Mouse (Mus musculus): ENCODE measurements around the gene Lancl3.
"Not testable (repeated sequence)": the region's sequence is repeated elsewhere in the genome, so short reads cannot be mapped to it uniquely, and the experiment has no call there.

The Lancl3 gene

DNA sequence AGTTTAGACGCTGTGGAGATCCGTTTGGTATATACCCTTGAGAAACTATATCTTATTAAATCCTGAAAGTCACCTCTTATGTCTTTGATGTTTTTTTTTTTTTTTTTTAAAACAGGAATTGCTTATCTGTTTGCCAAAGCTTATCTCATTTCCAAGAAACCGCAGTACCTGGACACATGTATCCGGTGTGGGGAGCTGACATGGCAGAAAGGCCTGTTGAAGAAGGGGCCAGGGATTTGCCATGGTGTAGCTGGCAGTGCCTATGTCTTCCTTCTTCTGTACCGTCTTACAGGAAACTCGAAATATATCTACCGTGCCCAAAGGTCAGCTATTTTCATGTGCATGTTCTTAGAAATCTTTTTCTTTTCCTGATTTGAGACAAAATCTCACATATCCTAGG is 58.1 kb downstream of the Lancl3 start:
- no peak for DNase-seq (ENCODE audit: low read depth, low spot score)

DNA sequence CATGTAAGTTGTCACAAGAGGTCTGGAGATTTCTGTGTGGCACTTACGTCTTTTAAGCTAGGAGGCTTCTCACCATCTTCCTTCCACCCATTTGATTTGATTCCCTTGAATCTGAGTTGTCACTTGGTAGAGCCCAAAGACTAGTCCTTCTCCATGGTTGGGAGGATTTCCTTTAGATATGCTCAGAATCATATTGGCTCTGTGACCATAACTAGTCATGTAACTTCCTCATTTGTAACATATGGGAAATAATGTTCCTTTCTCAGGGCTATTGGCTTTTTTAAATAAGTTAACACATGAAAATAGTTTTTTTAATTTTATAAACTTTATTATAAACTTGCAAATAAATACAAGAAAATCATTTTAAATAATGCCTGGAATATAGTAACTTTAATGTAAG is 59.6 kb downstream of the Lancl3 start:
- no peak for DNase-seq (ENCODE audit: low read depth, low spot score)

DNA sequence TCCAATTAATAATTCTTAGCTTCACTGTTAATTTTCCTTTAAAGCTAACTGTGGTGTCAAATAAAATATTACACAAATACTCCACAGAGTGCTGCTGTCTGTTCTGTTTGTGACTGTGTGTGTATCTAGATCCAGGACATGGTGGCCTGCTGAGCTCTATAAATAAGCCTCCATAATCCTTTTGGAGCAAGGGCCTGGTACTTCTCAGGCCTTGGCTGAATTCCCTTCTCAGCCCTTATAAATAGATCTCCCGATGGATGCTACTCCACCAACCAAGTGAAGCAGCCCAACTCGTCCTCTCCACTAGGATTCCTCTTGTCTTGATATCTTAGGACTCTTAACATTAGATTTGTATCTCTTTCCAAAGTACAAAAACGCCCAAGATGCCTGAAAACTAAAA is 71.4 kb downstream of the Lancl3 start:
- DNase-seq (ENCODE audit: low read depth, low spot score): no peak

DNA sequence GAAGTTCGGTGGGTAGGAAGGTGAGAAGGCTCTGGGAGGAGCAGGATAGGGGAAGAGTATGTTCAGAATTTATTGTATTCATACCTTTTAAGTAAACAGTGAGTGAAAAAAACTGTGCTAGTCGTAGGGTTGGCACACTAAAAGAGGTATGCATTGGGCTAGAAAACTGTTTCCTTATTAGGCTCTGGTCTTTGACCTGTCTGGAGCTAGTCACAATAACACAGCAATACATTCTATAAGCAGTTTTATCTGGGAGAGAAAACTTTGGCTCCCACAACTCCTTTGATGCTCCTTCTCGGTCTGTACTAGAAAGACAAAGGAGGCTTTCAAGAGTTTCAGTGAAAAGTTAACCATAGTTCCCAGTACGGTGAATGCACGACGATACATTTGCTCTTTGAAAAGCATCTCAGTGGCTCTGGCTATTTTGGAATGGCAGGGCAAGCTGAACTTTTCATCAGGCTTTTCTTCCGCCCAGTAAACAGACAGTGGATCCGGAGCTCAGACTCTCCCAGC is 72.3 kb downstream of the Lancl3 start:
- DNase-seq (ENCODE audit: low read depth, low spot score): no peak

DNA sequence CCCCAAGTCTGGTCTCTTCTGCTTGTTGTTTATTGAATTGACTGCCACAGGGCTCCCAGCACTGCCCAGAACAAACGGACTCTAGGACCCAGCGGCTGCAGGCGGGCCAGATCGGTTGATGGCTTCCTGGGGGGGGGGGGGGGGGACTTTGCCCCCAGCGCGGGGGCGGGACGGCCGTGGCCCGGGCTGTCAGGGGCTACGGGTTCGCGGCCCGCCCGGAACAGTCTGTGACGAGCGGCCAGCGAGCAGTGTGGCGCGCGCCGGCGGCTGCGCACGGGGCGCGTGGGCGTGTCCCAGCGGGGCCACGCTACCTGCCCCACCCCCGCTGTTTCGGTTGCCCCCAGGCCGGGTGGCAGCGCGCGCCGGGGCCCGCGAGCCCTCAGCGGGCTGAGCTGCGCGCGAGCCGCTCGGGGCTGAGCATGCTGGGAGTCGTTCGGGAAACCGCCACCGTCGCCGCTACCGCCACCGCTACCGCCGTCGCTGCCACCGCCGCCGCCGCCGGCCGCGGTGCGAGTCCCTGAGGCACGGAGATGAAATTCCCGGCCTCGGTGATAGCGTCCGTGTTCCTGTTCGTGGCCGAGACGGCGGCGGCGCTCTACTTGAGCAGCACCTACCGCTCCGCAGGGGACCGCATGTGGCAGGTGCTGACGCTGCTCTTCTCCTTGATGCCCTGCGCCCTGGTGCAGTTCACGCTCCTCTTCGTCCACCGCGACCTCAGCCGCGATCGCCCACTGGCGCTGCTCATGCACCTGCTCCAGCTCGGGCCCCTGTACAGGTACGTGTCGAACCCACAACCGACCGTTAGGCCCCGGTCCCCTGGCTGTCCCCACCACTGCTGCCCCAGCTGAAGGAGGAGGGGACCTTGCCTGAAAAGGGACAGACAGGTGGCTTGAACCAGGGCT is 73.0 kb downstream of the Lancl3 start, which contains the start of gene Xk:
TSS of gene Xk (plus strand) at position 297 of the 902 bp plus-strand sequence.
- peak; percentile 72 for DNase-seq (ENCODE audit: low read depth, low spot score)

DNA sequence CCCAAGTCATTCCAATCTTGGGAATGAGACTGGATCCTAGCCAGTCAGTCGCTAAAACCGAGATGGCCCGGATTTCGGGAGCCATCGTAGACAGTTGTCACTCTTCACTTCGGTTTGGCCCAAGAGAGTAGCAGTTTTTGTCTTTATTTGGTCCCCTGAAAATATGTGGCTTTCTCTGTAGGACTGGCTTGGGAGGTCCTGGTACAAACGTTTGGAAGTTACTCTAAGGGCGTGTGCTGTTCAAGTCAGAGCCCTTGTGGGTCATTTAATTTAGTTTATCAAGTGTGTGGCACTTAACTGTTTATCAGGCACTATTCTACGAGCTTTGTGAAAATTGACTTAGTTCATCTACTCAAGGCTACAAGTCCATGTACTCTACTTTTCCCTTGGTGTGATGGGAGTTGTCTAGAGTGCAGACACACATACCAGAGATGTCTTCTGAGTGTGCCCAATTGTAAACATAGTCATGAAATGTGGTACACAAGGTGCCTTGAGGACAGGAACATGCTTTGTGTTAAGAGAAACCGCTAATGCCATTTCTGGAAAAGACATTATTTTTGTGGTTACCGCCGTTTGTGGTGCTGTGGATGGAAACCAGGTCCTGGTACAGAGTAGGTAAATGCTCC is 73.8 kb downstream of the Lancl3 start:
- DNase-seq (ENCODE audit: low read depth, low spot score): no peak

DNA sequence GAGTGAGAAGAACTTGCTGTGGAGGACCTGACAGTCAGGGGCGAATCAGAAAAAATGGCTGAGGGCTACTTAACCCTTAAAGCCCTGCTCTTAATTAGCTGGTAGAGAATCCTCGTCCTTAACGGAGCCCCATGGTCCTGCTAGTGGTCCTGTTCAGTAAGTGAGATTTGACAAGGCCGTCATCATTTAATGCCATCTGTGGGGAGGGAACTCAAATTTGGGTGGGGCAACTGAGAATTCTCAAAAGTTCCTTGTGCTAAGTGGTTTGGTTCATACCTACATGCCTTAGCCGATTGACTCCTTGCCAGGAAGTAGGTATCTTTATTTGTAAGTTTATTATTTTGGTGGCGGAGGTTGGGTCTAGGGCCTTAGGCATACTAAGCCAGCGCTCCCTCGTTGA is 74.6 kb downstream of the Lancl3 start:
- no peak for DNase-seq (ENCODE audit: low read depth, low spot score)

DNA sequence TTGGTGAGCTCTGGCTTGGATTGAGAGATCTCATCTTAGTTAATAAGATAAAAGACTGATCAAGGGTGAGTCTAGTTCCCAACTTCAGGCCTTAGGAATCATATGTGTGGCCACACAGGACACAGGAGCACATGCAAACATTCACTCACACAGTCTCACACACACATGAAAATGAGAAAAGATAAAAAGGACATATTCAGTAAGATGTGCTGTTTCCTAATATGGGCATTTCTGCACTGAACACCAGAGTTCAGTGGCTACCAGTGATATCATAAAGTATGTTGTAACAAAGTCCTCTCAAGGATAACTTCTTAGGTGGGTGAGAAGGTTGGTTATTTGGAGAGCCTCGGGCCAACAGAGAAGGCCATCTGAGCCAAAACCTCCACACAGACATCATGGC is 83.8 kb downstream of the Lancl3 start, which contains the start of gene H2al1m:
TSS of gene H2al1m (plus strand) at position 301 of the 400 bp plus-strand sequence.
- DNase-seq (ENCODE audit: low read depth, low spot score): not testable (repeated sequence)

DNA sequence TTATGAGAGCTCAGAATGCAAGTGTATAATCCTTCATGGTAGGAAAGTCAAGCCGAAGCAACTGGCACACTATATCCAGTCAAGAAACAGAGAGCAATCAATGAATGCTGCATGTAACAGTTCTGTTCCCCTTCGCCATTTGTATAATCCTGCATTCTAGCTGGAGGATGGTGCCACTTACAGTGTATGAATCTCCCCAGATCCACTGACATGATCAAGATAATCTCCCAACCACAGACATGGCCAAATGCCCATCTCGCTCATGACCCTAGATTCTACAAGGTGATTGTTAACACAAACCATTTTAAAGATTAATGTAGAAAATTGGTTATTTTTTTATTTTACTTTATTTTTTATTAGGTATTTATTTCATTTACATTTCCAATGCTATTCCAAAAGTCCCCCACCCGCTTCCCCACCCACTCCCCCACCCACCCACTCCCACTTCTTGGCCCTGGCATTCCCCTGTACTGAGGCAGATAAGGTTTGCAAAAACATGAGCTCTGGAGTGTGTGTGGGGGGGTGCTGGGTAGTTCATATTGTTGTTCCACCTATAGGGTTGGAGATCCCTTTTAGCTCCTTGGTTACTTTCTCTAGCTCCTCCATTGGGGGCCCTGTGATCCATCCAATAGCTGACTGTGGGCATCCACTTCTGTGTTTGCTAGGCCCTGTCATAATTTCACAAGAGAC is 93.6 kb downstream of the Lancl3 start:
- not testable (repeated sequence) for DNase-seq (ENCODE audit: low read depth, low spot score)

DNA sequence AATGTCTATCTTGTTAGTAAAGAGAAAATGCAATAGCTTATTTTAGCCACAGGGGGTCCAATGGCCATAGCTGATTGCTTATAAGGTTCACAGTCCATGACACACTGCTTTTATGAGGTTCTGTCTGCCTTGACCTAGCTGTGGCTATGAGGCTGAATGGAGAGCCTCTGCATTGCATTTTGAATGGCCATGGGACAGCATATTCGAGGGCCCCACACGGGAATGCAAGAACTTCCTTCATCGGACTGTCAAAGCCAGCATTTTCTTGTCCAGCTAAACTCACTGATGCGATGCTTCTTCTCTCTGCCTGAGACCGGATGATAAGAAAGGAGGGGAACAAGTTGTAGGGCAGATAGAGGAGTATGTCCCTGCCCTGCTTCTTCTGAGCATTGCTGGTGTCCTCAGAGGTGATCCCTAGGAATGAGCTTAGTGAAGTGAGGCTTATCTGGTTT is 98.7 kb downstream of the Lancl3 start:
- no peak for DNase-seq (ENCODE audit: low read depth, low spot score)

DNA sequence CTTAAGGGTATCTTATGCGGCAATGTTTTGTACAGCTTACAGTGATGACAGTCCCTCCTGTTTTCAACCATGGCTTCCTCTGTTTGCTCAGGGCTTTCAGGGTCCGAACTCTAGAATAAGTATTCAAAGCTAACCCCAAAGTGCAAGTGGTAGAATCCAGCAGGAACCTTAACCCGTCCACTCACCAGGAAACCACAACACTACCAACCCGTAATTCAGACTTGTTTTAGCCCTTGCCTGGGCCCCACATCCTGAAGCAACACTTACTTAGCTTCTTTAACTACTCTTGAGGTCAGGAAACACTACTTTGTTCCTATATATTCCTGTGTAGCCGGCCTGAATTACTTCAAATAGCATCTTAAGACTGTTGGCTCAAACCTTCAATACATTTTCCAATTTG is 103.1 kb downstream of the Lancl3 start:
- no peak for DNase-seq (ENCODE audit: low read depth, low spot score)

DNA sequence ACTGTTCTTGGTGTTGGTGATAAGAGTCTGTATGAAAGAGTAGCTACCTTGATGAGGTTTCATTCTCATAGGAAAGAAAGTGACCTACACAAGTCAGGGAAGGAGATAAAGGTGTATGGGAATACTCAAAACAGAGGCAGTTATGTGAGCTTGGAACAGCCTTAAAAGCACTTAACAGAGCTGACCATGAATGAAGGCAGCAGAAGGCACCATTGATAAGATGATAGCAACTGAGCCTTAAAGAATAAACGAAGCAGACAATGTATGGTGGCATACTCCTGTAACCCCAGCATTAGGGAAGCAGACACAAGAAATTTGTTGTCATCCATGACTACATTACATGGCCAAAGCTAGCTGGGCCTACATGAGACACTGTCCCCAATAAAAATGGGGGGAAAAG is 103.8 kb downstream of the Lancl3 start:
- DNase-seq (ENCODE audit: low read depth, low spot score): no peak

DNA sequence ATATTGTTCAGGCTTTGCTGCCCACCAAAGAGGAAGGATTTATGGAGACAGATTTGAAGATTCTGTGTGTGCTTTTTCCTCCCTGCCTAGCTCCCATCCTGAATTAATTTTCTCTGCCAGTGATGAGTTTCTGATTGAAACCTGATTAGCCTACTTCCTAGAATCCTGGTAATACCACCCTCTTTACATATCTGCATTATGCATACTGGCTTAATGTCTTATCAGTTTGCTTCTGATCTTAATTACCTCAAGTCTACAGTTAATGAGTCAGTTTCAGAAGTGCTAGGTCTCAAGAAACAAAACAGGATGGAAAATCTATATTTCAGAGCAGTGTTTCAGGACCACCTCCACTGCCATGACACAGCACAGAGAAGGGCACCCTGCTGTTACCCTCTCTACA is 116.8 kb downstream of the Lancl3 start:
- DNase-seq (ENCODE audit: low read depth, low spot score): not testable (repeated sequence)
